Mouse (Mus musculus) liver, embryonic 14.5 days (tissue): ENCODE measurements at regions not wholly inside any gene's neighbourhood (a gene's known extent, or its start where the extent isn't known, plus 50 kb on each side); places are given as distances from the start of the nearest gene placed in this dataset.

Experiments
- CTCF ChIP-seq: IDR thresholded peaks from 2 replicates; pipeline ENCODE4 v1.5.1; 2016; ENCODE audit warnings: antibody characterized with exemption, low read depth, control low read depth
- EP300 ChIP-seq: IDR thresholded peaks from 2 replicates; pipeline ENCODE4 v1.6.1; 2016; ENCODE audit warnings: antibody characterized with exemption, low read depth

GRCm38 (mm10) chr7:70267075-70267474, 99.5 kb downstream of the Nr2f2 start:
- TF ChIP-seq CTCF (no peak), EP300 (no peak)
